Mouse (Mus musculus): ENCODE measurements around the gene Ndufaf3. TPM values are rescaled to one million over a fixed set of nuclear protein-coding genes. Genes with fewer than 3 reads are reported as not detected.
A peak's percentile ranks its signal among the peaks of the same experiment; 100 is the strongest.

Gene Ndufaf3
- polyA plus RNA-seq, 1 experiment from 2014 or later = 42.4 TPM

DNA sequence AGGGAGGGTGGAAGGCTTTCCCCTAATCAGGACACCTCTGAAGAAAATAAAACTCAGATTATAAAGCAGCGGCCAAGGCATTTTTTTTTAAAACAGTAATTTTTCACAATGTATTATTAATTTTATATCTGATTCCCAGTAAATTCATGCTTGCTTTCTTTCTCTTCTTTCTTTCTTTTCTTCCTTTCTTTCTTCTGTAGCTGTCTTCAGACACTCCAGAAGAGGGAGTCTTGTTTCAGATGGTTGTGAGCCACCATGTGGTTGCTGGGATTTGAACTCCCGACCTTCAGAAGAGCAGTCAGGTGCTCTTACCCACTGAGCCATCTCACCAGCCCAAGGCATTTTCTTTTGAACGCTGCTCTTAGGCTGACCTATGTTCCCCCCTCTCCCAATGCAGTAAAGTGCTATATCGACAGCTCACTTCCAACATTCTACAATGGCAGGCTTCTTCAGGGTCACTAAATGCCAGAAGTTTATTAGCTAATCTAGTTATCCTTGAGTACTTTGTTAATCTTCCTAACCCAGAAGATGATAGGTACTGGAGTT is 31.9 kb upstream of the Ndufaf3 start:
- DNase-seq (ENCODE audit: low spot score) (no peak), ATAC-seq (ENCODE audit: low FRiP score, low TSS enrichment) (no peak)
- Histone ChIP-seq H3K27me3 (ENCODE audit: control insufficient read depth, insufficient read depth, low read length) (no peaks in the 10 kb centered on the region), H3K4me2 (replicated peaks; ENCODE audit: low read depth) (no peak overlapping the region), H3K4me1 (replicated peaks; ENCODE audit: control insufficient read depth, insufficient read depth) (no peaks in the 10 kb centered on the region), H3K4me3 (ENCODE audit: low read depth, low read length) (no peak overlapping the region), H3K9ac (ENCODE audit: low read length) (no peak overlapping the region), H3K36me3 (ENCODE audit: control insufficient read depth, insufficient read depth, low read length) (peaks cover 8% of the 10 kb centered on the region), H3K9me3 (ENCODE audit: control insufficient read depth, low read length) (no peaks in the 10 kb centered on the region), H3K27ac (replicated peaks) (no peak overlapping the region)
- TF ChIP-seq EP300 (optimal IDR thresholded peaks at IDR 0.05) (no peak), CTCF (IDR thresholded peaks at IDR 0.05; ENCODE audit: low read depth) (no peak)
- WGBS = 79% methylated on average over 4 of the region's 4 CpGs

DNA sequence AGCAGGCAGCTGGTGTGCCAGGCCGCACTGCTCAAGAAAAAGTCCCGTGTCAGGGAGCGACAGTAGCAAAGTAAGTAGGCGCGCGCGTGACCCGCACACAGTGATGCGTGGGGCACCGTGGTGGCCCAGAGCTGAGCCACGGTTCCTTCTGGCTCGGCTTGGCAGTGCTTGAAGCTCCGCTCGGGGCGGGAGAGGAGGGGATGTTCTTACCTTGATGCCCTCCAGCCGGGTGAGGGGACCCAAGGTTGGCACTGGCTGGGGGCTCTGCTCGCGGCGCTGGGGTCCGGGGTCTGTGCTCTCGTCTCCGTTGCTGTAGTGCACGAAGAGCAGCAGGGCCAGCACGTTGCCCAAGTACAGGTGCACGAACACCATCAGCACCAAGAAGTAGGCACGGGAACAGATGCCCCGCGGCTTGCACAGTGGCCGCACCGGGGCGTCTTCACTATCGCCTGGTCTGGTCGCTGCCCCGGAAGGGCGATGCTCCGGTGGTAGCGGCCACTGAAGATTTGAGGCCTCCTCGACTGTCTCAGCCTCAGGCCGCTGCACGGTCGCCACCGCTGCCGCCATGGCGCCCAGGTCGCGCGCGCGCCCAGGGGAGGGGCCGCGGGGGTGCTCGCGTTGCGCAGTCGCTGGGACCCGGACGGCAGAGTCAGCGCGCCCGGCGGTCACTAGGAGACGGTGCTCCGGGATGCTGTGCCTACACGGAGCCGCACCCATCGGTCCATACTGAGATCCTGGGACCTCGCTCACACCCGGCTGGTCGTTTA is 29.9 kb upstream of the Ndufaf3 start, which contains the start of gene P4htm:
Gene P4htm (minus strand): TSS at position 670 of the 767 bp plus-strand sequence.
- Histone ChIP-seq H3K4me3 (ENCODE audit: low read depth, low read length) (peak within 1 kb of the TSS; percentile 63), H3K36me3 (ENCODE audit: control insufficient read depth, insufficient read depth, low read length) (no peaks in the 10 kb centered on the region), H3K9ac (ENCODE audit: low read length) (peak within 1 kb of the TSS; percentile 68), H3K27me3 (ENCODE audit: control insufficient read depth, insufficient read depth, low read length) (no peaks in the 10 kb centered on the region), H3K4me1 (replicated peaks; ENCODE audit: control insufficient read depth, insufficient read depth) (no peaks in the 10 kb centered on the region), H3K9me3 (ENCODE audit: control insufficient read depth, low read length) (no peaks in the 10 kb centered on the region), H3K27ac (replicated peaks) (0 out of 2 replicates have a peak within 1 kb of the TSS, but pooled peaks have one; percentile 13), H3K4me2 (replicated peaks; ENCODE audit: low read depth) (peak within 1 kb of the TSS; percentile 88)
- WGBS = 3% methylated on average over 66 of the region's 69 CpGs
- ATAC-seq (ENCODE audit: low FRiP score, low TSS enrichment) = peak; percentile 79
- DNase-seq (ENCODE audit: low spot score) = peak; percentile 61
- TF ChIP-seq CTCF (IDR thresholded peaks at IDR 0.05; ENCODE audit: low read depth) (no peak), EP300 (optimal IDR thresholded peaks at IDR 0.05) (no peak)

GRCm38 (mm10) chr9:108594354-108594753 is 27.1 kb upstream of the Ndufaf3 start:
- no peak overlapping the region for H3K4me3 ChIP-seq (ENCODE audit: low read depth, low read length)
- no peak for ATAC-seq (ENCODE audit: low FRiP score, low TSS enrichment)
- no peaks in the 10 kb centered on the region for H3K9me3 ChIP-seq (ENCODE audit: control insufficient read depth, low read length)
- no peak overlapping the region for H3K4me2 ChIP-seq (replicated peaks; ENCODE audit: low read depth)
- 63% methylated on average over 3 of the region's 3 CpGs for WGBS
- H3K9ac ChIP-seq (ENCODE audit: low read length) = no peak overlapping the region
- H3K27me3 ChIP-seq (ENCODE audit: control insufficient read depth, insufficient read depth, low read length) = no peaks in the 10 kb centered on the region
- DNase-seq (ENCODE audit: low spot score) = no peak
- no peak overlapping the region for H3K27ac ChIP-seq (replicated peaks)
- no peaks in the 10 kb centered on the region for H3K4me1 ChIP-seq (replicated peaks; ENCODE audit: control insufficient read depth, insufficient read depth)
- no peaks in the 10 kb centered on the region for H3K36me3 ChIP-seq (ENCODE audit: control insufficient read depth, insufficient read depth, low read length)
- TF ChIP-seq CTCF (IDR thresholded peaks at IDR 0.05; ENCODE audit: low read depth) = no peak
- no peak for TF ChIP-seq EP300 (optimal IDR thresholded peaks at IDR 0.05)

GRCm38 (mm10) chr9:108591462-108591861 is 24.2 kb upstream of the Ndufaf3 start:
- Histone ChIP-seq H3K27me3 (ENCODE audit: control insufficient read depth, insufficient read depth, low read length) (no peaks in the 10 kb centered on the region), H3K9ac (ENCODE audit: low read length) (no peak overlapping the region), H3K4me1 (replicated peaks; ENCODE audit: control insufficient read depth, insufficient read depth) (no peaks in the 10 kb centered on the region; the same call in 1 of the 2 replicates), H3K36me3 (ENCODE audit: control insufficient read depth, insufficient read depth, low read length) (no peaks in the 10 kb centered on the region), H3K4me3 (ENCODE audit: low read depth, low read length) (no peak overlapping the region), H3K27ac (replicated peaks) (no peak overlapping the region), H3K9me3 (ENCODE audit: control insufficient read depth, low read length) (no peaks in the 10 kb centered on the region), H3K4me2 (replicated peaks; ENCODE audit: low read depth) (no peak overlapping the region)
- TF ChIP-seq EP300 (optimal IDR thresholded peaks at IDR 0.05) (no peak), CTCF (IDR thresholded peaks at IDR 0.05; ENCODE audit: low read depth) (no peak)
- ATAC-seq (ENCODE audit: low FRiP score, low TSS enrichment) (no peak), DNase-seq (ENCODE audit: low spot score) (no peak)
- 89% methylated on average over 4 of the region's 4 CpGs for WGBS

- 60% methylated on average over 5 of the region's 5 CpGs for WGBS
- no peaks in the 10 kb centered on the region for H3K27me3 ChIP-seq (ENCODE audit: control insufficient read depth, insufficient read depth, low read length)
- no peak overlapping the region for H3K4me3 ChIP-seq (ENCODE audit: low read depth, low read length)
- H3K9me3 ChIP-seq (ENCODE audit: control insufficient read depth, low read length) = no peaks in the 10 kb centered on the region
- no peak for DNase-seq (ENCODE audit: low spot score)
- TF ChIP-seq EP300 (optimal IDR thresholded peaks at IDR 0.05) (no peak), CTCF (IDR thresholded peaks at IDR 0.05; ENCODE audit: low read depth) (peak; percentile 53)
- H3K4me1 ChIP-seq (replicated peaks; ENCODE audit: control insufficient read depth, insufficient read depth) = no peaks in the 10 kb centered on the region; the same call in 1 of the 2 replicates
- no peak overlapping the region for H3K27ac ChIP-seq (replicated peaks)
- no peak overlapping the region for H3K9ac ChIP-seq (ENCODE audit: low read length)
- no peak for ATAC-seq (ENCODE audit: low FRiP score, low TSS enrichment)
- H3K4me2 ChIP-seq (replicated peaks; ENCODE audit: low read depth) = no peak overlapping the region
- no peaks in the 10 kb centered on the region for H3K36me3 ChIP-seq (ENCODE audit: control insufficient read depth, insufficient read depth, low read length)
Measured at GRCm38 (mm10) chr9:108589229-108589628, 22.0 kb upstream of the Ndufaf3 start.

Measured in stomach, postnatal 0 days (tissue).